Mouse (Mus musculus): ENCODE measurements around the gene Sept9. TPM values are rescaled to one million over a fixed set of nuclear protein-coding genes. Genes with fewer than 3 reads are reported as not detected.

Gene Sept9
- polyA plus RNA-seq, 1 experiment from 2014 or later: 208 TPM

GRCm38 (mm10) chr11:117169801-117170565 lies 29.5 kb upstream of the Sept9 start:
- Histone ChIP-seq H3K9me3 (ENCODE audit: control insufficient read depth, low read length) (no peaks in the 10 kb centered on the region), H3K27ac (replicated peaks; ENCODE audit: low read depth, low read length) (no peak overlapping the region), H3K27me3 (ENCODE audit: control insufficient read depth, insufficient read depth, low read length) (no peaks in the 10 kb centered on the region), H3K36me3 (ENCODE audit: control insufficient read depth, insufficient read depth, low read length) (peaks cover 1% of the 10 kb centered on the region; the same call in 1 of the 2 replicates), H3K4me1 (ENCODE audit: control insufficient read depth, insufficient read depth, low read length) (0 out of 2 replicates have a peak, but pooled peaks cover 6% of the 10 kb centered on the region), H3K4me3 (ENCODE audit: low read depth, low read length) (no peak overlapping the region), H3K4me2 (ENCODE audit: low read depth, severe bottlenecking) (no peak overlapping the region), H3K9ac (ENCODE audit: low read length) (no peak overlapping the region)
- 94% methylated on average over 19 of the region's 19 CpGs for WGBS
- DNase-seq (ENCODE audit: low spot score) (no peak), ATAC-seq (ENCODE audit: insufficient number of reproducible peaks, low FRiP score, low TSS enrichment, low read depth) (no peak)

GRCm38 (mm10) chr11:117174098-117174892 lies 25.2 kb upstream of the Sept9 start:
- H3K4me2 ChIP-seq (ENCODE audit: low read depth, severe bottlenecking): peak overlapping the region; percentile 27
- peak overlapping the region; percentile 8; the same call in 1 of the 2 replicates for H3K4me3 ChIP-seq (ENCODE audit: low read depth, low read length)
- 0 out of 2 replicates have a peak, but pooled peaks cover 8% of the 10 kb centered on the region for H3K4me1 ChIP-seq (ENCODE audit: control insufficient read depth, insufficient read depth, low read length)
- WGBS: 50% methylated on average over 18 of the region's 18 CpGs
- ATAC-seq (ENCODE audit: insufficient number of reproducible peaks, low FRiP score, low TSS enrichment, low read depth) (no peak), DNase-seq (ENCODE audit: low spot score) (peak; percentile 42)
- H3K36me3 ChIP-seq (ENCODE audit: control insufficient read depth, insufficient read depth, low read length): no peaks in the 10 kb centered on the region
- 0 out of 2 replicates have a peak overlapping the region, but pooled peaks have one; percentile 28 for H3K9ac ChIP-seq (ENCODE audit: low read length)
- no peaks in the 10 kb centered on the region for H3K27me3 ChIP-seq (ENCODE audit: control insufficient read depth, insufficient read depth, low read length)
- no peaks in the 10 kb centered on the region for H3K9me3 ChIP-seq (ENCODE audit: control insufficient read depth, low read length)
- 0 out of 2 replicates have a peak overlapping the region, but pooled peaks have one; percentile 32 for H3K27ac ChIP-seq (replicated peaks; ENCODE audit: low read depth, low read length)

GRCm38 (mm10) chr11:117174924-117175323 lies 24.5 kb upstream of the Sept9 start:
- Histone ChIP-seq H3K27ac (replicated peaks; ENCODE audit: low read depth, low read length) (0 out of 2 replicates have a peak overlapping the region, but pooled peaks have one; percentile 32), H3K27me3 (ENCODE audit: control insufficient read depth, insufficient read depth, low read length) (no peaks in the 10 kb centered on the region), H3K4me3 (ENCODE audit: low read depth, low read length) (peak overlapping the region; percentile 8; the same call in 1 of the 2 replicates), H3K36me3 (ENCODE audit: control insufficient read depth, insufficient read depth, low read length) (no peaks in the 10 kb centered on the region; the same call in 1 of the 2 replicates), H3K9me3 (ENCODE audit: control insufficient read depth, low read length) (peaks cover 2% of the 10 kb centered on the region; the same call in 1 of the 2 replicates), H3K4me1 (ENCODE audit: control insufficient read depth, insufficient read depth, low read length) (0 out of 2 replicates have a peak, but pooled peaks cover 8% of the 10 kb centered on the region), H3K4me2 (ENCODE audit: low read depth, severe bottlenecking) (peak overlapping the region; percentile 27), H3K9ac (ENCODE audit: low read length) (0 out of 2 replicates have a peak overlapping the region, but pooled peaks have one; percentile 28)
- 44% methylated on average over 15 of the region's 15 CpGs for WGBS
- DNase-seq (ENCODE audit: low spot score): peak; percentile 58
- ATAC-seq (ENCODE audit: insufficient number of reproducible peaks, low FRiP score, low TSS enrichment, low read depth): no peak

GRCm38 (mm10) chr11:117175472-117175871 lies 24.0 kb upstream of the Sept9 start:
- H3K27me3 ChIP-seq (ENCODE audit: control insufficient read depth, insufficient read depth, low read length): no peaks in the 10 kb centered on the region
- H3K27ac ChIP-seq (replicated peaks; ENCODE audit: low read depth, low read length): no peak overlapping the region
- no peak overlapping the region for H3K4me3 ChIP-seq (ENCODE audit: low read depth, low read length)
- H3K36me3 ChIP-seq (ENCODE audit: control insufficient read depth, insufficient read depth, low read length): no peaks in the 10 kb centered on the region; the same call in 1 of the 2 replicates
- ATAC-seq (ENCODE audit: insufficient number of reproducible peaks, low FRiP score, low TSS enrichment, low read depth) (no peak), DNase-seq (ENCODE audit: low spot score) (no peak)
- peaks cover 7% of the 10 kb centered on the region for H3K9me3 ChIP-seq (ENCODE audit: control insufficient read depth, low read length)
- no peak overlapping the region for H3K9ac ChIP-seq (ENCODE audit: low read length)
- H3K4me1 ChIP-seq (ENCODE audit: control insufficient read depth, insufficient read depth, low read length): 0 out of 2 replicates have a peak, but pooled peaks cover 8% of the 10 kb centered on the region
- 88% methylated on average over 12 of the region's 12 CpGs for WGBS
- H3K4me2 ChIP-seq (ENCODE audit: low read depth, severe bottlenecking): no peak overlapping the region

- Histone ChIP-seq H3K4me2 (ENCODE audit: low read depth, severe bottlenecking) (no peak overlapping the region), H3K27ac (replicated peaks; ENCODE audit: low read depth, low read length) (no peak overlapping the region), H3K27me3 (ENCODE audit: control insufficient read depth, insufficient read depth, low read length) (no peaks in the 10 kb centered on the region), H3K4me1 (ENCODE audit: control insufficient read depth, insufficient read depth, low read length) (0 out of 2 replicates have a peak, but pooled peaks cover 8% of the 10 kb centered on the region), H3K4me3 (ENCODE audit: low read depth, low read length) (no peak overlapping the region), H3K9ac (ENCODE audit: low read length) (no peak overlapping the region), H3K9me3 (ENCODE audit: control insufficient read depth, low read length) (peaks cover 11% of the 10 kb centered on the region), H3K36me3 (ENCODE audit: control insufficient read depth, insufficient read depth, low read length) (no peaks in the 10 kb centered on the region; the same call in 1 of the 2 replicates)
- DNase-seq (ENCODE audit: low spot score) (peak; percentile 67), ATAC-seq (ENCODE audit: insufficient number of reproducible peaks, low FRiP score, low TSS enrichment, low read depth) (no peak)
- 39% methylated on average over 5 of the region's 5 CpGs for WGBS
Measured at GRCm38 (mm10) chr11:117176304-117176703, 23.2 kb upstream of the Sept9 start.

- no peak for ATAC-seq (ENCODE audit: insufficient number of reproducible peaks, low FRiP score, low TSS enrichment, low read depth)
- H3K36me3 ChIP-seq (ENCODE audit: control insufficient read depth, insufficient read depth, low read length): no peaks in the 10 kb centered on the region; the same call in 1 of the 2 replicates
- no peaks in the 10 kb centered on the region for H3K27me3 ChIP-seq (ENCODE audit: control insufficient read depth, insufficient read depth, low read length)
- no peak for DNase-seq (ENCODE audit: low spot score)
- 78% methylated on average over 5 of the region's 5 CpGs for WGBS
- no peak overlapping the region for H3K4me2 ChIP-seq (ENCODE audit: low read depth, severe bottlenecking)
- no peak overlapping the region for H3K27ac ChIP-seq (replicated peaks; ENCODE audit: low read depth, low read length)
- H3K4me3 ChIP-seq (ENCODE audit: low read depth, low read length): no peak overlapping the region
- H3K4me1 ChIP-seq (ENCODE audit: control insufficient read depth, insufficient read depth, low read length): 0 out of 2 replicates have a peak, but pooled peaks cover 8% of the 10 kb centered on the region
- H3K9me3 ChIP-seq (ENCODE audit: control insufficient read depth, low read length): peaks cover 11% of the 10 kb centered on the region
- H3K9ac ChIP-seq (ENCODE audit: low read length): no peak overlapping the region
Measured at GRCm38 (mm10) chr11:117176900-117177299, 22.6 kb upstream of the Sept9 start.

GRCm38 (mm10) chr11:117177303-117177979 lies 22.0 kb upstream of the Sept9 start:
- ATAC-seq (ENCODE audit: insufficient number of reproducible peaks, low FRiP score, low TSS enrichment, low read depth) (no peak), DNase-seq (ENCODE audit: low spot score) (peak; percentile 91)
- Histone ChIP-seq H3K36me3 (ENCODE audit: control insufficient read depth, insufficient read depth, low read length) (no peaks in the 10 kb centered on the region; the same call in 1 of the 2 replicates), H3K27ac (replicated peaks; ENCODE audit: low read depth, low read length) (no peak overlapping the region), H3K4me2 (ENCODE audit: low read depth, severe bottlenecking) (no peak overlapping the region), H3K9ac (ENCODE audit: low read length) (no peak overlapping the region), H3K9me3 (ENCODE audit: control insufficient read depth, low read length) (peaks cover 11% of the 10 kb centered on the region), H3K4me3 (ENCODE audit: low read depth, low read length) (no peak overlapping the region), H3K27me3 (ENCODE audit: control insufficient read depth, insufficient read depth, low read length) (no peaks in the 10 kb centered on the region), H3K4me1 (ENCODE audit: control insufficient read depth, insufficient read depth, low read length) (0 out of 2 replicates have a peak, but pooled peaks cover 8% of the 10 kb centered on the region)
- 62% methylated on average over 8 of the region's 11 CpGs for WGBS
